ENCODE assay signal across 18 mouse cellular contexts in genomic region chr5:24202492-24202891, GRCm38 (mm10). TPM values are rescaled to one million over a fixed set of nuclear protein-coding genes. Genes with fewer than 3 reads are reported as not detected.
A peak's percentile ranks its signal among the peaks of the same experiment; 100 is the strongest.
DNase-seq lines count a peak whose midpoint lies in the region; ATAC-seq and TF ChIP-seq lines count a peak whose summit lies in the region.
"Had no signal": no experiment of that assay in that cellular context is flagged by ENCODE, and none has a peak within 500 bp of the region (broad histone marks: within the 10 kb centered on the region; RNA-seq: fewer than 3 reads in every experiment).

No protein-coding gene starts in this region.

- no peak for DNase-seq in forebrain, embryonic 11.5 days (ENCODE audit: low spot score)
- no peak for DNase-seq in forebrain, embryonic 10.5 days (ENCODE audit: extremely low spot score, low spot score)
- DNase-seq in left cerebral cortex, adult 9 months (ENCODE audit: low spot score in 2 of 2), result peak; percentile 27 to 28
- no peak for DNase-seq in left cerebral cortex, adult 18-20 months (ENCODE audit: low spot score in 2 of 2)
- peak; percentile 42 for DNase-seq in forebrain, postnatal 0 days
- DNase-seq in layer of hippocampus, postnatal 36 days, result peak; percentile 15 to 28
- DNase-seq in cerebellum, adult 9-11 months, result no peak
- no peak for DNase-seq in liver
- DNase-seq: adrenal gland, postnatal 25 days; cerebellum, postnatal 14 days; gastrocnemius, postnatal 10 days; lung, embryonic 14.5 days; midbrain, embryonic 14.5 days; thymus, postnatal 14 days had no signal

- no peaks in the 10 kb centered on the region for H3K27me3 ChIP-seq in forebrain, embryonic 11.5 days (ENCODE audit: control insufficient read depth, insufficient read depth, low read length)
- no peaks in the 10 kb centered on the region for H3K27me3 ChIP-seq in forebrain, embryonic 10.5 days (ENCODE audit: poor library complexity, severe bottlenecking)
- no peaks in the 10 kb centered on the region for H3K27me3 ChIP-seq in forebrain, postnatal 0 days (ENCODE audit: insufficient read depth, low read length)
- H3K27me3 ChIP-seq: embryonic facial prominence, embryonic 12.5 days; limb, embryonic 15.5 days; stomach, embryonic 15.5 days had no signal

- WGBS in forebrain, embryonic 11.5 days, result 54% methylated on average over 5 of the region's 5 CpGs
- WGBS in forebrain, embryonic 10.5 days, result 65% methylated on average over 5 of the region's 5 CpGs
- WGBS in forebrain, postnatal 0 days, result 14% methylated on average over 5 of the region's 5 CpGs

- no peak overlapping the region for H3K9ac ChIP-seq in forebrain, embryonic 11.5 days (ENCODE audit: low read length)
- no peak overlapping the region for H3K9ac ChIP-seq in forebrain, postnatal 0 days
- H3K9ac ChIP-seq: embryonic facial prominence, embryonic 12.5 days; limb, embryonic 15.5 days; lung, embryonic 14.5 days; stomach, embryonic 15.5 days had no signal

- no peak for TF ChIP-seq CTCF in forebrain, postnatal 0 days (IDR thresholded peaks at IDR 0.05; ENCODE audit: low read depth)

- ATAC-seq in forebrain, embryonic 11.5 days (replicated peaks; ENCODE audit: low FRiP score), result no peak
- ATAC-seq in forebrain, postnatal 0 days, result peak; percentile 81
- ATAC-seq: inflammation-experienced regulatory T-cells, adult 6 months had no signal

- peak overlapping the region; percentile 18; the same call in 1 of the 2 replicates for H3K27ac ChIP-seq in forebrain, embryonic 11.5 days (ENCODE audit: low read depth, low read length)
- H3K27ac ChIP-seq in forebrain, embryonic 10.5 days, result no peak overlapping the region
- no peak overlapping the region for H3K27ac ChIP-seq in forebrain, postnatal 0 days (ENCODE audit: low read depth, low read length)
- H3K27ac ChIP-seq: embryonic facial prominence, embryonic 12.5 days; limb, embryonic 15.5 days; stomach, embryonic 15.5 days had no signal

- H3K4me2 ChIP-seq in forebrain, embryonic 11.5 days (ENCODE audit: low read depth, low read length, severe bottlenecking), result no peak overlapping the region
- H3K4me2 ChIP-seq in forebrain, postnatal 0 days (ENCODE audit: low read depth), result no peak overlapping the region
- H3K4me2 ChIP-seq: embryonic facial prominence, embryonic 12.5 days; limb, embryonic 15.5 days; lung, embryonic 14.5 days; stomach, embryonic 15.5 days had no signal

- no peaks in the 10 kb centered on the region for H3K36me3 ChIP-seq in forebrain, embryonic 11.5 days (ENCODE audit: control insufficient read depth, insufficient read depth, low read length)
- H3K36me3 ChIP-seq in forebrain, embryonic 10.5 days (replicated peaks), result no peaks in the 10 kb centered on the region
- no peaks in the 10 kb centered on the region for H3K36me3 ChIP-seq in forebrain, postnatal 0 days (ENCODE audit: insufficient read depth)
- H3K36me3 ChIP-seq: embryonic facial prominence, embryonic 12.5 days; limb, embryonic 15.5 days; stomach, embryonic 15.5 days had no signal

- no peaks in the 10 kb centered on the region; the same call in 1 of the 2 replicates for H3K4me1 ChIP-seq in forebrain, embryonic 11.5 days (replicated peaks; ENCODE audit: control insufficient read depth, insufficient read depth, low read length)
- peaks cover 11% of the 10 kb centered on the region; the same call in 1 of the 2 replicates for H3K4me1 ChIP-seq in forebrain, embryonic 10.5 days
- no peaks in the 10 kb centered on the region for H3K4me1 ChIP-seq in forebrain, postnatal 0 days (ENCODE audit: insufficient read depth)
- H3K4me1 ChIP-seq: embryonic facial prominence, embryonic 12.5 days; limb, embryonic 15.5 days; stomach, embryonic 15.5 days had no signal

- H3K4me3 ChIP-seq in forebrain, embryonic 11.5 days (ENCODE audit: low read depth, low read length), result no peak overlapping the region
- no peak overlapping the region for H3K4me3 ChIP-seq in forebrain, embryonic 10.5 days
- no peak overlapping the region for H3K4me3 ChIP-seq in forebrain, postnatal 0 days (ENCODE audit: low read depth, low read length)
- H3K4me3 ChIP-seq: embryonic facial prominence, embryonic 12.5 days; limb, embryonic 15.5 days; stomach, embryonic 15.5 days had no signal

- no peaks in the 10 kb centered on the region for H3K9me3 ChIP-seq in forebrain, embryonic 11.5 days (ENCODE audit: control insufficient read depth, low read length)
- H3K9me3 ChIP-seq in forebrain, embryonic 10.5 days, result no peaks in the 10 kb centered on the region
- no peaks in the 10 kb centered on the region for H3K9me3 ChIP-seq in forebrain, postnatal 0 days (ENCODE audit: low read length)
- H3K9me3 ChIP-seq: embryonic facial prominence, embryonic 12.5 days; limb, embryonic 15.5 days; stomach, embryonic 15.5 days had no signal

RNA-seq across cellular contexts. Expression of gene Nupl2, which starts 37.7 kb away (rescaled TPM):
- 22.4 and 23.1 TPM in 2 replicates for polyA plus RNA-seq in forebrain, embryonic 11.5 days (2014; fragmentation: Nextera tagmentation; extraction: Ambion mirVana)
- 19.5 and 21.4 TPM in 2 replicates for polyA plus RNA-seq in forebrain, embryonic 10.5 days (2016; fragmentation: Nextera tagmentation; extraction: Ambion mirVana)
- total RNA-seq in left cerebral cortex, adult 18-20 months (2021), result 10 to 100 TPM; 10.3 to 12.3 TPM
- 9.2 and 11.0 TPM in 2 replicates for total RNA-seq in forebrain, postnatal 0 days (2014; rRNA removed)
- 7.4 and 8.9 TPM in 2 replicates for polyA plus RNA-seq in forebrain, postnatal 0 days (2015; fragmentation: Nextera tagmentation; extraction: Ambion mirVana)
- 10 to 100 TPM in 1 of 2 experiments, 1 to 10 TPM in 1; 9.8 to 12.1 TPM for total RNA-seq in layer of hippocampus, postnatal 36 days (2021)

Comparison
In these comparisons a context has a peak if more than half of its experiments do, and no peak if none do; other contexts are left out.
1. DNase-seq: peak in left cerebral cortex, adult 9 months (2 of 2), forebrain, postnatal 0 days (single experiment) and layer of hippocampus, postnatal 36 days (2 of 2); none in forebrain, embryonic 11.5 days (single experiment), forebrain, embryonic 10.5 days (single experiment), left cerebral cortex, adult 18-20 months (0 of 2), cerebellum, adult 9-11 months (single experiment) and liver (single experiment).